Mouse (Mus musculus) gastrocnemius, postnatal 14 days (tissue): ENCODE data around the gene Fau. TPM values are rescaled to one million over a fixed set of nuclear protein-coding genes. Genes with fewer than 3 reads are reported as not detected.
"Not testable (repeated sequence)": the region's sequence is repeated elsewhere in the genome, so short reads cannot be mapped to it uniquely, and the experiment has no call there.

Source experiments
- DNase-seq: peaks from one replicate; pipeline ENCODE4 v3.0.0; 2021; ENCODE audit warnings: mixed read lengths
- intact Hi-C: fragments of 180-260 bp; cut with DNase I; formaldehyde crosslinking; loops from one replicate; pipeline ENCODE4 v1.15.1; 2025; ENCODE audit warnings: low total_unique reads
- total RNA-seq, 2 experiments: library from RNA; stranded (reverse); gene quantifications; 2 replicates each; pipeline ENCODE4 v1.2.3; 2021

Gene Fau
- total RNA-seq, 2 experiments from 2014 or later, result 481 to 546 TPM

DNA sequence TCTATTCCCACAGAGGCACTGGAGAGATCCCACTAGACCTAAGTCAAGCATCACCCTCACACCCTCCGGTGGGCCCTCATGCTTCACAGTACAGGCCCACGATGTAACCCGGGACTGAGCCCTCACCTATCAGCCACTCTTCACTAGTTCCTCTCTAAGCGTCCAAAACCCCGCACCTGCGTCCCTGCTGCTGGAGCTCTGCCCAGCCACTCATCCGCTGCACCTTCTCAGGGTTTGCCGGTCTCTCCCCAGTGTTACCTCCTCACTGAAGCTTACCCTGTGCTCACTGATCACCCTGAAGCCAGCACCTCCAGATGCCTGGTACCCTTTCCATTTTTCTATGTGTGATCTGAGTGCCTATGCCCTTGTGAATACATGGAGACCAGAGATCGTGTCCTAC lies 15.4 kb upstream of the Fau start:
- intact Hi-C loops, result no loop called here
- no peak for DNase-seq

DNA sequence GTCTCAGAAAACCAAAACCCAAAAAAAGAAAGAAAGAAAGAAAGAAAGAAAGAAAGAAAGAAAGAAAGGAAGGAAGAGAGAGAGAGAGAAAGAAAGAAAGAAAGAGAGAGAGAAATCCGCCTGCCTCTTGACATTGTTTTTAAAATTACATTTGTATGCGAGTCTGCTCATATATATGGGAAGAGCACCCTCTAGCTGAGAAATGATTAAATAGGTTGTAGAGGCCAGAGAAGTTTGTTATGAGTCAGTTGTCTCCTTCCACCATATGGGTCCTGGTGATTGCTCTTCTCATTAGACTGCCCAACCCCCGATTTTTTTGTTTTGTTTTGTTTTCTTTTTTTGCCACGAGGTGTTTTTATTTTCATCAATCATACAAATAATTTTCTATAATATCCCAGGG lies 13.5 kb upstream of the Fau start:
- intact Hi-C loops, DNase-seq: not testable (repeated sequence)

DNA sequence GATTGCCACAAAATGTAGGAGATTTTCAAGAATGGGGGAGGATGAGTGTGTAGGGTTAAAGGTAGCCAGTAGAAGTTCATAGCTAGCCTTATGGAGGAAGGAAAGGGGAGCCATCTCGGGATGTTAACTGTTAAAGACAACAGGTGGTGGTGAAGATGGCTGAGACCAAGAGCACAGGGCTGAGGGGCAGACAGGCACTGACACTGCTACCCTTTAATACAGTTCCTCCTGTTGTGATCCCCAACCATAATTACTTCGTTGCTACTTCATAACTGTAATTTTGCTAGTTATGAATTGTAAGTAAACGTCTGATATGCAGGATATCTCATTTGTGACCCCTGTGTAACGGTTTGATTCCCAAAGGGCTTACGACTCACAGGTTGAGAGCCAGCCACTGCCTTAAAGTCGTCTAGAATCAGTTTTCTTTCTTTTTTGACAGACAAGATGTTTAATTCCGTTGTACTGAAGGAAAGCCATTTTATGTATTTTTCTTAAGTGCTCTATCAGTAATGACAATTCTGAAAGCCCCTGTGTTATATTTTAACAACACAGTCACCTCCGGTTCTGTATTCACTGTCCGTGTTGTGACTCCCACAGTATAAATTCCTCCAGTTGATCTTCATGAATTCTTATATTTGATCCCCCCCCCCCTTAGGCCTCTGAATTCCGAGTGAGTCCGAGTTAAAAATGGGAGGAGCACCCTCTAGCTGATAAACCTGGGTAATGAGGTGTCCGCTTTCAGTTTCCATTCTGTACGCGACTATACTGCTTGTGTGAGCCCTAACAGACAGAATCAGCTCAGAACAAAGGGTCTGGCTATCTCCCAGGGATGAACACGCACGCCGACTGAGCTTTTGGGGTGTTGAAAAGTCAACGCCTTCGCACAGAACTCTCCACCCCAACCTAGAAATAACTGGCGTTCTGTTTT lies 12.0 kb upstream of the Fau start:
- no peak for DNase-seq
- intact Hi-C loops, result no loop called here

DNA sequence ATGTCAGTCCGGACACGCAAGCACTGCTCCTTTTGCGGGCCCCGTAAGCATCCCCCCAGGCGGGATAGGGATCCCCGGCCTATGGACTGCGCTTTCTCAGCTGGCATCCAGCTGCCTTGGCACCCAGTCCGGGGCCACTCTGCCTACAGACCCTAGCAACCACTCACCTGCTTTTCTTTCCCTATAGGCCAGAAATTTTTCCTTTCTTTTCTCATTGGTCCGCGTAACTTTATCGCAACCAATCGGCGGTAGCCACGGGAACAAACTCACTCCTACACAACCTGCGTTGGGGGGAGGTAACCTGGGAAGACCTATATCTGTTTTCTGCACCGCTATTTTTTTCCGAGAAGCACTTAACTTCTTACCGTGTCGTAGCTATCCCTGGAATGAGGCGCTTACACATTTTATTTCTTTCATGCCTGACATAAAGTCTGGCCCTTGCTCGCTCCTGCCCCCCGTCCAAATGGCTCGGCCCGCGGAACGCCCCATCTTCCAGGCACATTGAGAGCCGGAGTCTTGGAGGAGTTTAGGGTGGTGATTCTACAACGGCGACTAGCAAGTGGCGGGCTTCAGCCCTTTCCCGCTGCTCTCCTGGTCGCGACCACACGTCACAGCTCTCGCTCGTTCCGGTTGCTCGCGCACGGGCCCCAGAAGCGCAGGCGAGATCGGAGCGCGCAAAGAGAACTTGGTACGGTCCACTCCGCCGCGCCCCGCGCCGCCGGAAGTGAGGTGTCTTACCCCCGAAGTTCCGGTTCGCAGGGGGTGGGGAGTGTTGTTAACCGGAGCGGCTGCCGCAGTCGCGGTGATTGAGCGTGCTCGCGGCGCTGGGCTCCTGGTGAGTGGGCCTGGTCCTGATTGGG lies 11.1 kb upstream of the Fau start, which contains the start of gene Syvn1:
Syvn1 (plus strand) TSS at position 283 of the 860 bp plus-strand sequence.
- intact Hi-C loops, result no loop called here
- DNase-seq, result peak; percentile 88

DNA sequence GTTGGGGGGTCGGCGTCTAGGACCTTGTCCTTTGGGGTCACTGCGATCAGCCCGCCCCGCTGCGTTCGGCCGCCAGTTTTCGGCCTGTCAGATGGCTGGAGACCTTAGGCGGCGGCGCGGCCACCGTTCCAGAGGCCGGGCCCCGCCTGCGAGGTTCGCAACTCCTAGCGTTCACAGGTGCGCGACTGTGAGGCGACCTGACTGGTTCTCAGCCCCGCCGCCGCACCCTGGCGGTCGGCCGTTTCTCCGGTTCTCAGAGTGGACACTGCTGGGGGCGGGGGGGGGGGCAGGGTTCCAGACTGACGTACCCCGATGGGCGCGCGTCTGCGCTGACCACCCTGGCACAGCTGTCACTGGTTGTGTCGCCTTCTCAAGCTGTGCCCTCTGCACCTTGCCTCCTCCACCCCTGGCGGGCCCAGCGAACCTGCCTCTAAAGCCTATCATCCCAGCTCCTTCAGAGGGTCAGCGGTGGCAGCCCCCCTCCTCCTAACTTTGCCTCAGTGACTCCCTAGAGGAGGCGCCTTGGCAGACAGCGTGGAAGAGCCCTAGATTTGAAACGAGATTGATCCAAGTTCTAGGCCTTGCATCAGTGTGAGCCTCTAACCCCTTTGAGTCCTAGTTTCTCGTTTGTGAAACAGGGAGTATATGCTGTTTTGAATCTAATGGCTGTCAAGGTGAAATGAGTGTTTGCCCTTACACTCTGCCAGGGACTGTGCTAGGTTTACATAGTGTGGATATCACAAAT lies 10.3 kb upstream of the Fau start:
- no peak for DNase-seq
- intact Hi-C loops, result no loop called here

DNA sequence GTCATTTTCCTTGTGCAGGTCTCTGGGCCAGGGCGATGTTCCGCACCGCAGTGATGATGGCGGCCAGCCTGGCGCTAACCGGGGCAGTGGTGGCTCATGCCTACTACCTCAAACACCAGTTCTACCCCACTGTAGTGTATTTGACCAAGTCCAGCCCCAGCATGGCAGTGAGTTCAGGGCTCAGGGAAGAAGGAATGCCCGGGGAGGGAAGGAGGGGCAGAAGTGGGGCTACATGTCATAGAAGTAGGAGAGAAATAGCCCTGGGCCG lies 9.8 kb upstream of the Fau start:
- DNase-seq, result no peak
- intact Hi-C loops, result no loop called here

DNA sequence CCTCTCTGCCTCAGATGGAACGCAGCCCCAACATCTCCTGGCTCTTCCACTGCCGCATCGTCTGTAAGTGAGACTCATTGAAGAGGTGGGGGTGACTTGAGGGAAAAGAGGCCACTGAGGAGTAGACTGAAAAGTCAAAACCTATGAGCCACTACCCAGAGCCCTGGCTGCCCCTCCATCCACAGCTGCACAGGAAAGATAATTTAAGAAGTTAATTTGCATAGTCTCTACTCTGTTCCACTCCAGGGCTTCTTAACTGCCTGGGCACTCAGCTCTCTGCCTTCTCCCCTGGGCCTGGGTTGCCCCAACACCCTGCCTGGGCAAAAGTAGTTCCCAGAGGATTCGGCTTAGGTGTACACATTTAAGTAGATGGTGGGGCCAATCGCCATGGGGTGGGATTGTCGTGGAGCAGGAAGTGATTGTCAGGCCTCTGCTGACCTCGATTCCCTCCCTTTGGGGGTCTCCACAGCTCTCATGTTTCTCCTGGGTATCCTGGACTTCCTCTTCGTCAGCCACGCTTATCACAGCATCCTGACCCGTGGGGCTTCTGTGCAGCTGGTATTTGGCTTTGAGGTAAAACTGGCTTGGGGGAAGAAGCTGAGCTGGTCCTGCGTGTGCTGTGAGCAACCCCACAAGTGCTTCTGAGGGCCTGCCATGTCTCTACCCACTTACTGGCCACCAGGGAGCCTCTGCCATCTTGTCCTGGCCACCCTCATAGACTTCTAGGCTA lies 8.8 kb upstream of the Fau start:
- DNase-seq, result no peak
- intact Hi-C loops, result no loop called here

DNA sequence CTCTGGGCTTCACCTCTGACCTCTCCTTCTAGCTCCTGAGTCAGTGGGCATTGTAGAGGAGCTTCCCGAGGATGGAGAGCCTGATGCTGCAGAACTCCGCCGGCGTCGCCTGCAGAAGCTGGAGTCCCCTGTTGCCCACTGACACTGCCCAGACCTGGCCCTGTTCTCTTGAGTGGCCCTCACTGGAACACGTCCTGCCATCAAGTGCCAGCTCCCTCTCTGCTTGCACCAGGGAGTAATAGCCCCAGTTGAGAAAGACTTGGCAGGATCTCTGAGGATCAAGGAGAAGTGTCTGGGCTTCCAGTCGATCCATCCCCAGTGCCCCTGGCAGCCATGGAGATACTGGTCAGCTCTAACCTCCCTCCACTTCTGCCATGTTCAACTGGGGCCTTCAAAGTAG lies 5.1 kb upstream of the Fau start:
- DNase-seq, result no peak
- intact Hi-C loops, result no loop called here

DNA sequence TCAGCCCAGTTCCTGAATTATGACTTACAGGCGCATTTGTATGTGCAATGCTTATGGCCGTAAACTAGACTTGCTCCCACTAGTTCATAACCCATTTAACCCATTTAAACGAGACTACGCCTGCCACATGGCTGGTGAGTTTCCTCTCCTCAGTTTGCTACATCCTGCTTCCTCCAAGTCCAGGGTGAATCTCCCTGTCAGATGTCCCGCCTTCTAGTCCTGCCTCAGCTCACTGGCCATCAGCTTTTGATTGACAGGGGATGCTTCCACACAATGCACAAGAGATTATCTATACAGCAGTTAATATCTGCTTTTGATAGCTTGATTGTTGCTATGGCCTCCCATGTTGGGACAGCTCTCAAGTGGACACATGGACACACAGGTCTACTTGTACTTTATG lies 3.3 kb upstream of the Fau start:
- DNase-seq, result no peak
- intact Hi-C loops, result no loop called here

DNA sequence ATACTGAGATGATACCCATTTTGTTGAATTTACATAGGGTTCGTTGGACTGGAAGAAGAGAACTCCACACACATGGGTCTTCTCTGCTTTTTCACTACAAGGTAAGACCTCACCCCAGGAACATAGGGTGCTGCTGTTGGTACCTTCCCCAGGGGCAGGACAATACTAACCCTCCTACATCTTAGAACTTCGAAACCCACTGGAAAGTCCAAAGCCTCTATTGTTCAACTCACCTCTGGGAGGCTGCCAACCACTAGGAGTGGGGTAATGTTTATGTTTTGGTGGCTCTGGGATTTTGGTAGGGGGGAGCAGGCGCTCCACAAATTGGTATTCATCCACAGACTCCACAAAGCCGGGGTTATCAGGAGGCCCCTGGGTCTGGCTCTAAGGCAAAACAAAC lies 948 bp upstream of the Fau start:
- DNase-seq, result no peak
- intact Hi-C loops, result no loop called here

DNA sequence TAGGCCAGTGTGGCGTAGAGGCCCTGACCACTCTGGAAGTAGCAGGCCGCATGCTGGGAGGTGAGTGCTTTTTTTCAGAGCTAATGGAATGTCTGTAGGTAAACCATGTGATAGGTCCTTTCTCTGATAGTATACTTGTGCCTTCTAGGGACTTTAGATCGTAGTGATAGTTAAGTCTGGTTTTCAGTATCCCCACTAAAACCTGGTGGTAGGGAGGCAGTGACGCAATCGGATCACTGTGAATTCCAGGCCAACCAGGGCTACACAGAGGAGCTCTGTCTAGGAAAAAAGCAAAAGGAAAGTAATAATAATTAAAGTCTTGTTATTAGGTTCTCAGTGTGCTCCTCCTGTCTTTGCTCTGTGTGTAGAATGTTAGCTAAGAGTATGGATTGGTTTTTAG lies 869 bp downstream of the Fau start:
- DNase-seq, result no peak
- intact Hi-C loops, result no loop called here

DNA sequence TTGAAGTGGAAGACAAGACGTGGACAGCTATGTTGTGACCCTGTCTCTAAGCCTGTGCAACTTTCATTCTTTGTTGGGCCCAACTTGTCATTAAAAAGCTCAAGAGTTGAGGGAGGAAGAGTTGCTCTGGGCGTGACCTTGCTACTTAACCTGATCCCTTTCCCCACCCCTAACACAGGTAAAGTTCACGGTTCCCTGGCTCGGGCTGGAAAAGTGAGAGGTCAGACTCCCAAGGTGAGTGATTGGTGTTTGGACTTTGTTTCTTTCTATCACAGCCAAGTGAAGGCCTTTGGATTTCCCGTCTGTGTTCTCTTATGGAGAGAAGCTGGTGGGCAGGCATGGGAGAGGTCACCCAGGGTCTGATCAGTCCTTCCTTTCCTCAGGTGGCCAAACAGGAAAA lies 1.3 kb downstream of the Fau start:
- no peak for DNase-seq
- intact Hi-C loops, result no loop called here

DNA sequence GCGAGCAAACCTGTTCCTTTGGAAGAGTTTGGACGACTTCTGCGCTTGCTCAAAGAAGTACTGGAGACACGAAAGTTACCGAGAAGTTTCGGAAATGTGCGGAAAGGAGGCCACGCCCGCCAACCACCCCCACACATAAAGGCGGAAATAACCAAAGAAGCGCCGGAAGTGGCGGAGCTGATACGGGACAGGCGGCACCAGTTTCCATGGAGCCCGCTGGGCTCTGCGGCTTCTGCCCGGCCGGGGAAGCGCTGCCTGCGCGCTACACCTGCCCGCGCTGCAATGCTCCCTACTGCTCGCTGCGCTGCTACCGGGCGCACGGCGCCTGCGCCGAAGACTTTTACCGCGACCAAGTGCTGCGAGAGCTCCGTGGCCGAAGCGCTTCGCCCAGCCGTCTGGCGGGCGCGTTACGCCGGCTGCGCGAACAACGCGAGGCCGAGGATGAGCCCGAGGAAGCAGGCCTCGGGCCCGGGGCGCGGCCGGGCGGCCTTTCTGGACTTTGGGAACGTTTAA lies 3.4 kb downstream of the Fau start, which contains the start of gene Znhit2:
Znhit2 (plus strand) TSS at position 172 of the 513 bp plus-strand sequence.
- DNase-seq, result peak; percentile 92
- intact Hi-C loops, result no loop called here

DNA sequence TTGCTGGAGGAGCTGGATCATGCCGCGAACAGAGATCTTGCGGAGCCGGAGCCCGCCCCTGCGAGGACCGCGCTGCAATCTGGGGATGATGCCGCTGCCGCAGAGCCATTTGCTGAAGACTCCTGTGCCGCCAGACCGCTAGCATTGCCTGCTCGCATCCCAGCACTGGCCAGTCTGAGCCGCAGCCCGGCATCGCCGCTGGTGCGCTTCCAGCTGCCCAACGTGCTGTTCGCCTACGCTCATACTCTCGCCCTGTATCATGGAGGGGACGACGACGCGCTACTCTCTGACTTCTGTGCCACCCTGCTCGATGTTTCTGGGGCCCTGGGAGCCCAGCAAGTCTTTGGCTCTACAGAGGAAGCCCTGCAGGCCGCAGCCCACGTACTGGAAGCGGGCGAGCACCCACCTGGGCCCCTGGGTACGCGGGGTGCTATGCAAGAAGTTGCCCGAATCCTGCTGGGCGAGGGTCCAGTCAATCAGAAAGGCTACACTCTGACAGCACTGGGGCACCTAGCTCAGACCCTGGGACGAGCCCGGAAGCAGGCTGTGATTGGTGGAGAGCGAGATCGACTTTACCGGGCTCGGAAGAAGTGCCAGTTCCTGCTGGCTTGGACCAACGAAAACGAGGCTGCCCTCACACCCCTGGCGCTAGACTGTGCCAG lies 4.1 kb downstream of the Fau start:
- peak; percentile 42 for DNase-seq
- intact Hi-C loops, result no loop called here

DNA sequence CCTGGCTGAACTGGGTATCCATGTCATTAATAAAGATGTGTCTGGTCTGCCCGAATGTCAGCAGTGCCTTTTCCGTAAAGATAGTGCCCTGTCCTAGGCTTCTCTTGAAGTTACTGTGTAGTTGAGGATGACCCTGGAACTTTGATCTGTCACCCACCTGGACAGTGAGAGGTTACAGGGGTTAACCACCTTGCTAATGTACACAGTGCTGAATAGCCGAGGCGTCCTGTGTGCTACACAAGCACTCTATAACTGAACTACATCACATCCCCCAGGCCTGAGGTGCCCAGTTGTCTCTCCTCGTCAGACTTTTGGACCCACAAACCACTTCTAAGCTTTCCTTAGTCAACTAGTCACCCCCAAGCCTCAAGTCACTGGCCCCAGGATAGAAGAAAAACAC lies 4.8 kb downstream of the Fau start:
- no peak for DNase-seq
- intact Hi-C loops, result no loop called here

DNA sequence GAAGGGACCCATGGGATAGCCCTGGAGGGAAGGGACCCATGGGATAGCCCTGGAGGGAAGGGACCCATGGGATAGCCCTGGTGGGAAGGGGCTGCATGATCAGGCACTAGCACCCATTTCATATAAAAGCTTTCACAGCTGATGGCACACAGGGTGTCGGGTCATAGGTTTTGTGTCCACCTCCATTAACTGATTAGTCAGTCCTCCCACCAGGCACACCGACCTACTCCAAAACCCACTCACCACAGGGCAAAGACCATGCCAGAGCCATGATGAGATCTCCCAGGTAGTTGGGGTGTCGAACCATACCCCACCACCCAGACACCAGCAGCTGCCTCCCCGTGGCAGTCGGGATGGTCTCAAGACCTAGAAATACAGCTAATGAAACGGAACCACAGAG lies 5.4 kb downstream of the Fau start:
- intact Hi-C loops, result no loop called here

DNA sequence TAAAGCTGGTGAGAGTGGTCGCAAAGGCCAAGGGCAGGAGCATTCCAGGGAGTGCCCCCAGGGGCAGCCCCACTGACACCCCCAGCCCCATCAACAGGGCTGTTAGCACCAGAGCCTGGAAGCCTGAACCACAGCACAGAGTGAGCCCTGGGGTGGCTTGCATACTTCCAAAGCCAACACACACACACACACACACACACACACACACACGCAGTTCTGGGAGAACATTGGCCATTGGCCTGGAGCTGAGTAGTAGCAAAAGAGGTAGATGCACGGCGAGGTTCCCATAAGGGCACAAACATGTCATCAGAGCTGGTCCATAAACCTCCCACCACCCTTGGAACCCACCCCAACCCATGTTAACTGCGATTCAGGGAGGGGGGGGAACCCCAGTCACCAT lies 8.9 kb downstream of the Fau start:
- no peak for DNase-seq
- intact Hi-C loops, result no loop called here

More for the DNA sequence above, 5.4 kb downstream of the Fau start:
- DNase-seq, result no peak

DNA sequence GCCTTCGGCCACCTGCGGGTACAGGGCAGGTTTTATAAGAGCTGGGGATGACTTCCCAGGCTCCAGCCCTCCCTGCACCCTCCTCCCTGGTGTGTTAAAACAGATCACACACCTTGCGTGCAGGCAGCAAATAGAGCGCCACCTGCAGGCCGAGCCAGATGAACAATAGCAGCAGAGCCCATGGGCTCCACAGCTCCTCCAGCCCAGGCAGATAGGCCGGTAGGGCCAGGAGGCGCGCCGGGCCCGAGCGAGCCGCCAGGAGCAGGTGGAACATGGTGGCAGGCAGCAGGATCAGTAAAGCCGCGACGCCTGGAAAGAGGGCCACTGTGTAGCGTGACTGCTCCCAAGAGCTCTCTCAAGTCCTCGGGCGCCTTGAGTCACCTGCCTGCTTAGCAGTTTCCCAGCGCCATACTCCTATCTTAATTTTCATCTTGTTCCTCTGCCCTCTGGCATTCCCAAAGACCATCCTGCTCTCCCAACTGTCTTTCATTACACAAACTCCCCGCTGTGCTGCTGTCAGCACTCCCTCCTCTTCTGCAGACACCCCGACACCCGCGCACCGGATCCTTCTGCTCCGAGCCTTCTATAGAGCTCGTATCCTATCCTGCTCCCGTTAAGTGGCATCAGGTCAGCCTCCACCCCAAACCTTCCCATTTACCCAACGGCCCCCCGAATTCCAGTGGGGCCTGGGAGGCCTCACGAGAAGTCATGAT lies 9.5 kb downstream of the Fau start:
- DNase-seq, result peak; percentile 75
- intact Hi-C loops, result no loop called here
